Mouse (Mus musculus) kidney, postnatal 36 days (tissue): Measurements from ENCODE around the gene Zmiz1.

Experiments
- DNase-seq, 2 experiments: peaks; one replicate each; pipeline ENCODE4 v3.0.0; 2021 to 2022; ENCODE audit warnings: mixed read lengths in 2 of 2

The Zmiz1 gene

DNA sequence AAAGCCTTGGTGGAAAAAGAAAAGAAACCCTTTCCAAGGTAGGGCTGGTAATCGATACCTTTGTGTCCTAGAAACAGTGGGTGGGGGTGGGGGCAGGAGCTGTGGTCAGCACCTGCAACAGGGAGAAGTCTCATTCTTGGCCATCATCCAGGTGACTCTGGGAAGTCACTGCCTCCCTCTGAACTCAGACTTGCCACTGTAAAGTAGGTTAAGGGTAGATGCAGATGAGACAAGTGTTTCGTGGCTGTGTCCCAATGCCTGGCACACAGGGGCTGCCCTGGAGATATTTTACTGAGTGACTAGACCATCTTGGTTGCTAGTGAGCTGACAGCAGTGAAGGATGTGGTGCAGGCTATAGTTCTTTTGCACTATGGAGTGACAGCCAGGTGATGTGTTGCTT is 79.5 kb downstream of the Zmiz1 start:
- no peak for DNase-seq

DNA sequence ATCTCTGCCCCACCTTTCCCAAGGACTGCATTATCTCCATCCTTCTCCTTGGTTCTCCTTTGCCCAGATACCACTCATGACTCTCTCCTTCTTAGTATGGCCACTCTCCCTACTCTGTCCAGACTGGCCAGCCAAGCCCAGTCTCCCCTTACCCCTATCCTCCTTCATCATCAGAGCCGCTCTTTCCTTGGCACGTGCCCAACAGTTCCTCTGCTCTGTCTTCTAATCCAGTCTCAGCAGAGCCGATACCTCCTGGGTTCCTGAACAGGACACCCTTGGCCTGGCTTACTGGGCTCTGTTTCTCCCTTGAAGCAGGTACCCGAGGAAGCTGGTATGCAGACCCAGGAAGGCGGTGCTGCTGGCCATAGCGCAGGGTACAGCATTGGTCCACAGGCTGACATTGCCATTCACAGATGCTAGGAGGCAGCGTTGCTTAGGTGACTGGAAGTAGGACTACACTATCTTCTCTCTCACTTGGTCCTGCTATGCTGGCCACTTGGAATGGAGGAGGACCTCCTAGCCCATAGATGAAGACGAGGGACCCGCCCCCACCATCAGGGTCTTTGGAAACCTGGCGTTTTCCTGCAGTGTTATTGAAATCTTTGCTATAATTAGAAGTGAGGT is 80.6 kb downstream of the Zmiz1 start:
- DNase-seq, result no peak

GRCm38 (mm10) chr14:25540172-25540571 is 81.2 kb downstream of the Zmiz1 start:
- DNase-seq, result peak; percentile 75 to 79

DNA sequence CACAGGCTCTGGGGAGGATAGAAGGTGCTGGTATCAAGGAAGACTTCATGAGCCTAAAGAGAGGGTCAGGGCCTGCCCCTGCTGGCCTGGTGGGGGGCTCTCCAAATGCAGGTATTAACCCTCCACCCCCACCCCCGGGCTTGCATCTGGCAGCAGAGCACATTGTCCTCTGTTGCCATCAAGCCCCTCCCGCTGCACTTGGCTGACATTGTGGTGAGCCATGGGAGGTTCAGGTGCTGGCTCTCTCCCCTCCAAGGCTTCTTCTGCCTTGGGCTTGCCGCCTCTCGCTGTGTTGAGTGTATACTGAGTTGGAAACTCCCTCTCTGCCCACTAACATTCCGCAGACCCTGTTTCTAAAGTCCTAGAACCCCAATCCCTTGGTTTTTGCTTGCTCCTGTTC is 82.2 kb downstream of the Zmiz1 start:
- DNase-seq, result no peak

GRCm38 (mm10) chr14:25543098-25543497 is 84.1 kb downstream of the Zmiz1 start:
- DNase-seq, result no peak

DNA sequence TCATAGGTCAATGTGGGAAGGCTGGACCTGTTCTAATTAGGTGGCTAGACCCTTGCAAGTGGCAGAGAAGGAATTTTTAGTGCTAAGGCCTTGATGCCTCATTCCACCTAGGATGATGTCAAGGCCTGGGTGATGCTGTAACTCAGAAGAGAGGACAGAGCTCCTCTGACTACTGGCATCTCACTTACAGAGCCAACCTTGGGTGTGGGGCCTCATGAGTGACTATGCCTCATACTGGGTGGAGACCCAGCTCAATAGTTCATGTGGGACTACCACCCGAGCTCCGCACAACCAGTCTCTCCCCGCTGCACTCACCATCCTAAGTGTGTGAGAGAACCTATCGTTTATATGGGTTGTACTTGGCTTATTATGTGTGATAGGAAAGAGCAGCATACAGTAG is 84.9 kb downstream of the Zmiz1 start:
- DNase-seq, result no peak

DNA sequence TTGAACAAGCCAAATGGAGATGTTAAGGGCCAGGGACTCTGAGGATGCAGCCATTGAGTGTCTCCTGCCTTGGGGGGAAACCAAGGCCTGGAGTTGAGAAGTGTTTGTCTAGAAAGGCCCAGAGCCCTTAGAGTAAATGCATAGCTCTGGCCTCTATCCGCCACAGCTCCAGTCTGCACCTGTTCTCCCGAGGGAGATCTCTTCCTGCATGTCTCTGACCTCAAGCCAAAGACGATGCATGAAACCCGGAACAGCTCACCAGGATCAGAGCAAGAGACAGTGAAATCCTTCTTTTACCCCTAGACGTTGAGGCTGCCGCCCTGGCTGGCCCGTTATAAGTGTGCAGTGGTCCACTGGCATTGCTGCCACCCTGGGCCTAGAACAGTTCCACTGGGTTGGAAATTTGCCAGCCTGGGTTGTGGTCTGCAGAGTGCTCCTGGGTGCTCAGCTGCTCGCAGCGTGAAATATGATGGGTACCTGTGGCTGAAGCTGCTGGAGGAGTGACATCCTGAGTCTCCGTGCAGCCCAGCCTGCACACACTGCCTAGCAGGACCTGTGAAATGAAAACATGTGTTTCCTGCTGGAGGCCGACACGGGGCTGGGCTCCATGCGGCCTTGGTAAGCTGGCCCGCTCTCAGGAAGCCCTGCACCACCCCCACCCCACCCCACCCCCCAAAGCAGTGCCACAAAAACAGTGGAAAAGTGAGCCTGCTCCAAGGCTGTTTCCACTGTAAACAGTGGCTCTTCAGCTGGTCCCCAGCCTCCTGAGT is 88.1 kb downstream of the Zmiz1 start:
- peak in 1 of 2 experiments; percentile 49 for DNase-seq

- no peak for DNase-seq
Observed at GRCm38 (mm10) chr14:25547882-25548281, 88.9 kb downstream of the Zmiz1 start.

DNA sequence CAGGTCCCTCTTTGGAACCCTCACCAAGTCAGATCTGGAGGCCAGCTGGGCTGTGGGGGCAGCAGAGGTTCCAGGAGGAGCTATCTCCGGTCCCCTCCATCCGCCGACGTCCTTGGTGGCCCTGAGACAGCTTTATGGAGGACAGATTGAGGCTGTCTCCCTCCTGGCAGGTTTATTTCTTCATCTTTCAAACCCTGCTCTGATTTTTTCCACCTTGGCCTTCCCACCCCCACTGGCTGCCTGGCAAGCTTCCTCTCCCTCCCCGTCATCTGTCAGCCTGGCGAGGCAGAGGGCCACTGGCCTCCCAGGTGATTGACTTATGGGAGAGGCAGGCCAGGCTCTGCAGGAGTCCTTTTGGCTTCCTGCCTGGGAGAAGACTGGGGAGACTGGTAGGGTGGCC is 89.7 kb downstream of the Zmiz1 start:
- DNase-seq, result peak; percentile 78 to 86

DNA sequence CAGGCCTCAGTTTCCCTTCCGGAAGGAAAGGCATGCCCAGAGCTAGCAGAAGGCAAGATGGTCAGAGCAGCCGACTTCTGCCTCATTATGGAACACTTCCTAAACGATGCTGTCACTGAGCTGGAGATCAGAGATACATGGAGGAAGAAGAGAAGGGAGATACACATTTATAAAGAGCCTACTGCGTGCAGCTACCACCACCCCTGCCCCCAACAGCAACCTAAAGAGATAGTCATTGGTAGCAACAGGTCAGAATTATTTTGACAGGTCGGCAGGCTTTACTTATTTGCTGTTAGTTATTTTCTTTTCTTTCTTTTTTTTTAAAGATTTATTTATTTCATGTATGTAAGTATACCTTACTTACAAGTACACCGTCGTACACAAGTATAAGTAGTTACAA is 90.1 kb downstream of the Zmiz1 start:
- DNase-seq, result no peak

DNA sequence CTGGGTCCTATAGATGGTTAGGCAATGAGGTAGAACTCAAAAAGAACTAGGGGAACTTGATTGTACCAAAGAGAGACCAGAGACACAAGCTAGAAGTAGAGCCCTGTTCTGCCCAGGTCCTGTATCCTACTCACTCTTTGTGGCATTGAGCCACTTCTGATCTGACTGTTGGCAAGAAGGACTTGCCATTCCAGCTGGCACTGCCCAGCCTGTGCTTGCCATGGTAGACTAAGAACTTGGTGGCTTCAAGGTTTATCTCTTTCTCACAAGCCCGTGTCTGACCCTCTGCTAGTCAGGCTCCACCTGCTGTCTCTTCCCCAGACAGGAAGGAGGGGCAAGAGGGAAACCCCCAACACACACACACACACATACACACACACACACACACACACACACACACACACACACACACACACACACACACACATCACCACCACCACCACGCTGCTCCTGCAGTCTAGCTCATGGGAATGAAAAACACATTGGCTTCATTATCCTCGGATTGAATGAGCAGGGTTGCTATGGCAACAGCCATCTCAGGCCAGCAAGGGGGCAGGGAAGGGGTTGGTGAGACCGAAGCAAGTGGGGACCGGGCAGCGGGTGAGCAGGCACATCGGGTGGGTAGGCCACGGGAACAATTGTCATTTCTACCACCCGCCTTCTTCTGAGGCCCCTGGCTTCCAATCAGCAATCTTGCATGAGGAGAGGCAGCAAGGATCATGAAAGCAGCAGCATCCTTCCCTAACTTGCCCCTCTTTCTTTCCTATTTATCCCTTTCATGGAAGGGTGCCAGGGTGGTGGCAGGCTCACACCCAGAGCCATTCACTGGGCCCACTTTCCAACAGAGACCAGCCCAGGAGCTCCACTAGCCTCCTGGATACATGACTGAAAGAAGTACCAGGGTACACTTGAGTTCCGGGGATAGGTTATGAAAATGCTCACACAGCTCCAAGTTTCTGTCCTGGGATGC is 91.2 kb downstream of the Zmiz1 start:
- DNase-seq, result no peak

- DNase-seq, result no peak
Observed at GRCm38 (mm10) chr14:25551731-25552130, 92.7 kb downstream of the Zmiz1 start.

DNA sequence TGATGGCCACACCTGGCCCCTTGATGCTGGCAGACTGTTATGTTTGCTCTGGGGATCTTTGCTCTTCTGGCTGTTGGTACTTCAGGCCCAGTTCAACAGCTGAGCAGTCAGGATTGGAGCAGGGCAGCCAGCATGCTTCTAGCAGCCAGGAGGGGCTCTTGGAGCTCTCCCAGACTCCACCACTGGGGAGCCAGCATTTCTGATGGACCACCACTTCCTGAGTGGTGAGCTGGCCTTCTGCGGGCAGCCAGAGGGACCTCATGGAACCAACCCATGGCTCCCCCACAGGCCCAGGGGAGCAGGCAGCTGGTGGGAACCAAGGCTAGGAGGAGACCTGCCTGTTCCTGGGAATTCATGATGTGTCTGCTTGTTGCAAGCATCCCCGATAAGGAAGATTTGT is 94.4 kb downstream of the Zmiz1 start:
- no peak for DNase-seq

- no peak for DNase-seq
Observed at GRCm38 (mm10) chr14:25554781-25555180, 95.8 kb downstream of the Zmiz1 start.

- peak; percentile 51 to 56 for DNase-seq
Observed at GRCm38 (mm10) chr14:25555291-25555781, 96.4 kb downstream of the Zmiz1 start.

DNA sequence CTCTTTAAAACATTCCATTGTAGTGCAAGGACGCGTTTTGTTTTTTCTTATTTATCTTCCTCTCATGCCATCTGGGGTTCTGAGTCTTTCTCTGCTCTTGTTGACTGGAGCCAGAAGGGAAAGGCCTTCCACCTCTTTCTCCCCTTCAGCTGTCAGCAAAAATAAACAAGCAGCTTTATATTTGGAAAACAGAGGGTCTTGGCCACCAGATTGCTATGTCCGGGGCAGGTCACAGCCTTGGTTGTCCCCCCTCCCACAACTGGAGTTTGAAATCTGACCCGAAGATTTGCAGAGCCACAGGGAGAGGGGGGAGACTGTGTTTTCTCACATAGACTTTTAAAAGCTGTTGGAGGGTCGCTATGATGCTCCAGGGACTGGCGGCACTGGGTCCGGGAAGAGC is 96.9 kb downstream of the Zmiz1 start:
- DNase-seq, result no peak

GRCm38 (mm10) chr14:25557014-25557413 is 98.0 kb downstream of the Zmiz1 start:
- peak in 1 of 2 experiments; percentile 42 for DNase-seq

DNA sequence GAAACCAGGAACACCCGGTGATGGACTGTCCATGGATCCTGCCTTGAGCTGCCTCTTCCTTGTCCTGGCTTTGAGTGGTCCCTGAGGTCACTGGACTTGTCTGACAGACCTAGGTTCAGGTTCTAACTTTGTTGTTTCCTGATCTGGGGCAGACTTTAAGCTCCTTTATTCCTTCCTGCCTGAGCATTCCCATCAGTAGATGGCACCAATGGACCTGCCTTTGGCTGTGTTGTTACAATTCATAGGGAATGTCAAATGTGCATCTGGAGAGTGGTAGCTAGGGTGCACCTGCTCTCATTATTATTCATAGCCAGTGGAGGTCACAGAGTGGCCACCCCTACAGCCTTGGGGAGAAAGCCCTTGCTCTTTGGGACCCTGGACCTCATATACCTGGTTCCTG is 99.5 kb downstream of the Zmiz1 start:
- no peak for DNase-seq

DNA sequence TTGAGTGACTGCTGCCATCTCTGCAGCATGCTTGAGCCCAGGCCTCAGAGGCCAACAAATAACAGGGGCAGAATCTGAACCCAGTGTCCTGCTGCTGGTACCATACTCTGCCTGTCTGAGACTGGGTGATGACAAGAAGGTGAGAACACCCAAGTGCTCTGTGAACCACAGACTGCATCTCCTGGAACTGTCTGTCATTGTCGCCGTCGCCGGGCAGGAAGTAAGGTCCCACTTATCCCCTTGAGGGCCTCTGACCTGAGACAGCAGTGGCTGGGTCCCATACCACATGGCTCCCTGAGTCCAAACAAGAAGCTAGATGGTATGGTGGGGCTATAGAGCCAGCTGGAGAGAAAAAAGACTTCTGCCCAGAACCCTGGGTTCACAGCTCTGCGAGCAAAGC is 100.9 kb downstream of the Zmiz1 start:
- DNase-seq, result no peak

DNA sequence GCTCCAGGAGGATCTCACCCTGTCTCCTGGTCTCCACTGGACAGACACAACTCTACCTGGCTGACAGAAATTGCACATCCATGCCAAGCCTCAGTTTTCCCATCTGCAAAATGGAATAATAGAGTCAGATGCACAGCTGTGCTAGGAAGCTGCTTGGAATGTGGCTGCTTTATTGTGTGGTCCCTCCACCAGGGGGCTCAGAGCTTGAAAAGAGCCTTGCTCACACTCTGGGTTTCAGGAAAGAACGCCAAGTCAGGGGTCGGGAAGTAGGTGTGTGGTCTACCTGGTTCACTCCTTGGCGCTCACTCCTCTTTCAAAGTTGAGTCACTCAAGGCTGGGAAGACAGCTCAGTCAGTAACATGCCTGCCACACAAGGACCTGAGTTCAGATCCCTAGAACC is 101.9 kb downstream of the Zmiz1 start:
- peak in 1 of 2 experiments; percentile 34 for DNase-seq

DNA sequence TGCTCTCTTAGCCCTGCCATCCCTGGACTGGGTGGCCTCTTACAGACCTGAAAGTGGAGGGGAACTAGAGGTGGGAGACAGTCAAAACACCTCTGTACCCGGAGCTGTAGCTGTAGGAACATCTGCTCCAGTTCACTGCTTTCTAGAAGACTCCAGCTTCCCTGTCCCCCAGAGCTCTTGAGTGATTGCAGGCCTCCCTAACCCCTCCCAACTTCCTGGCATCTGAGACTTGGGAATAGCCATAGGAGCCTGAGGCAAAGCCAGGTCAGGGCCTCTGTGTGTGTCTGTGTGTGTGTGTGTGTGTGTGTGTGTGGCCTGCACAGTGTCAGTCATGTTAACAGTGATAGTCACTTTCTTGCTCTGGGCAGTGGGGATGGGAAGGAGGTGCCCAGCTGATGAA is 102.7 kb downstream of the Zmiz1 start:
- DNase-seq, result peak in 1 of 2 experiments; percentile 44

DNA sequence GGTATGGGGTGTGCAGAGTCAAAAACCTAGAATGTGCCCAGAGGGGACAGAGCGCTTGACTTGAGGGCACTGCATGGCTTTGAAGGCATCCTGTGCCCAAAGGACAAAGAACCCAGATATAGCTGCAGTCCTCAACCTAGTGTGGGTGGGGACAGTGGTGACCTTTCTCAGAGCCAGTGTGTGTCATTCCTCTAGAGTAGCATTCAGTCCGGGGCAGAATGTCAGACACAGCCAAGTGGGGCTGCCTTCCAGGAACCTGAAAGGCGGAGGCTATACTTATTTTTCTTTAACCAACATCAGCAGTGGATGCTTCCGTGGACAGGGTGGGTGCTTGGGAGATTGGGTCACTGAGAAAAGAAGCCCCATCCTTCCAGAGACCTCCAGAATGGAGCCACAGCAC is 103.5 kb downstream of the Zmiz1 start:
- DNase-seq, result no peak

- no peak for DNase-seq
Observed at GRCm38 (mm10) chr14:25562909-25563308, 103.9 kb downstream of the Zmiz1 start.
